Mouse (Mus musculus): ENCODE results near the gene Dynlrb1. TPM values are rescaled to one million over a fixed set of nuclear protein-coding genes. Genes with fewer than 3 reads are reported as not detected.
A peak's percentile ranks its signal among the peaks of the same experiment; 100 is the strongest.

The Dynlrb1 gene
- total RNA-seq, 2 experiments from 2014 or later: 177 to 185 TPM

GRCm38 (mm10) chr2:155277721-155278120 is 41.4 kb downstream of the Dynlrb1 start:
- intact Hi-C loops (cut with DNase I): loop anchor here (5.0 kb wide), 1 partner anchor 105 kb away; the partner anchor contains the start of gene Trp53inp2

DNA sequence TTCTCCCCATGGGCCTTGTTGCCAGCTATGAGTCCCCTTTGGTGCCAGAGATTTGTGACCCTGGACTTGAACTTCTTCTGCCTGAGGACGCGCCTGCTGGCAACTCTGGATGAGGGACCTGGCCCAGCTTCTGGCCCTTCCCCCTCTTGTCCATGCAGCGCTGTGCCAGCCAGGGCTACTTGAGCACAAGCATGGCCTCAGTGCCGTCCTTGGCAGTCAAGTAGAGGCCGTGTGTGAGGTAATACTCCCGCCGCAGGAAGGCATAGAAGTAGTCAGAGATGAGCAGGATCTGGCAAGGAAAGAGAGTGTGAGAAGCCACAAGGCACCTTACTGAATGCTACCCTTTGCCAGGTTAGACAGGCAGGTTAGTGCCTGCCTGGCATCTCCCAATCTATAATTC is 42.0 kb downstream of the Dynlrb1 start:
- DNase-seq: peak; percentile 60 to 75
- intact Hi-C loops (cut with DNase I): loop anchor here (5.0 kb wide), 1 partner anchor 104 kb away; the partner anchor contains the start of gene Trp53inp2

More at GRCm38 (mm10) chr2:155277721-155278120, 41.4 kb downstream of the Dynlrb1 start:
- DNase-seq: no peak

- no peak for DNase-seq
- intact Hi-C loops (cut with DNase I): loop anchor here (5.0 kb wide), 1 partner anchor 103 kb away; the partner anchor contains the start of gene Trp53inp2
These were observed 42.8 kb downstream of the Dynlrb1 start for GRCm38 (mm10) chr2:155279163-155279562.

GRCm38 (mm10) chr2:155280116-155280515 is 43.8 kb downstream of the Dynlrb1 start:
- no peak for DNase-seq
- intact Hi-C loops (cut with DNase I): no loop called here

DNA sequence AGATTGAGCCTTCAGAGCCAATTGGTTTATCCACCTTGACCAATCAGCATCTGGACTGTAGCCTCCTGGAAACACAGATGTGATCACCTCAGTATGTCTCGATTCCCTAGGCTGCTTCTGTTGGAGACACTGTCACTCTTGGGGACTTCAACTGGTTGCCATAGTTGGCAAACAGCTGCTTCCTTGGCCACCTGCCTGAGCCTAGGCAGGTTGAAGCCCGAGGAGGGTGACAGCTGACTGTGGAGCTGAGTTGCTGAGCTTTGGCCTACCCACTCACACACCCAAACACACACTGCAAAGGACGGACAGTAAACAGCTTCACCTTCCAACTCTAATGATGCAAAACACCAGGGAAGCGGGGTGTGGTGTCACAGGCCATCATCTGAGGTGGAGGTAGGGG is 47.5 kb downstream of the Dynlrb1 start:
- intact Hi-C loops (cut with DNase I): no loop called here
- DNase-seq: peak; percentile 53 to 75

- peak in 1 of 2 experiments; percentile 53 for DNase-seq
- intact Hi-C loops (cut with DNase I): no loop called here
These were observed 48.3 kb downstream of the Dynlrb1 start for GRCm38 (mm10) chr2:155284647-155285046.

DNA sequence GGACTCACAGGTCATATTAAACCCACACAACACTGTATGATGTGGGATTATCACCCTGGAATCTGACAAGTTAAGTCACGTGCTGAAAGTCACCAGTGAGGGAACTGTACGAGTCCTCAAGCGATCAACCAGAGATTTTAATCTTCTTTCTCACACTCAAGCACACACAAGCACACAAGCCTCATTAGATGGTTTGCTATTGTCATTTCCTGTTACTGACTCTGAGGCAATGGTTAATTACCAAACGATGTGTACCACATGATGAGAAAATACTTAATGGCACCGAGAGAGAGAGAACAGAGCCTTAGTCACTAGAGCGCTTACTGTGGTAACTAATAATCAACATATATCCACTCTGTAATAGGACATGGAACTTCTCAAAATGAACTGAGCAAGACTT is 49.4 kb downstream of the Dynlrb1 start:
- DNase-seq: no peak
- intact Hi-C loops (cut with DNase I): no loop called here

DNA sequence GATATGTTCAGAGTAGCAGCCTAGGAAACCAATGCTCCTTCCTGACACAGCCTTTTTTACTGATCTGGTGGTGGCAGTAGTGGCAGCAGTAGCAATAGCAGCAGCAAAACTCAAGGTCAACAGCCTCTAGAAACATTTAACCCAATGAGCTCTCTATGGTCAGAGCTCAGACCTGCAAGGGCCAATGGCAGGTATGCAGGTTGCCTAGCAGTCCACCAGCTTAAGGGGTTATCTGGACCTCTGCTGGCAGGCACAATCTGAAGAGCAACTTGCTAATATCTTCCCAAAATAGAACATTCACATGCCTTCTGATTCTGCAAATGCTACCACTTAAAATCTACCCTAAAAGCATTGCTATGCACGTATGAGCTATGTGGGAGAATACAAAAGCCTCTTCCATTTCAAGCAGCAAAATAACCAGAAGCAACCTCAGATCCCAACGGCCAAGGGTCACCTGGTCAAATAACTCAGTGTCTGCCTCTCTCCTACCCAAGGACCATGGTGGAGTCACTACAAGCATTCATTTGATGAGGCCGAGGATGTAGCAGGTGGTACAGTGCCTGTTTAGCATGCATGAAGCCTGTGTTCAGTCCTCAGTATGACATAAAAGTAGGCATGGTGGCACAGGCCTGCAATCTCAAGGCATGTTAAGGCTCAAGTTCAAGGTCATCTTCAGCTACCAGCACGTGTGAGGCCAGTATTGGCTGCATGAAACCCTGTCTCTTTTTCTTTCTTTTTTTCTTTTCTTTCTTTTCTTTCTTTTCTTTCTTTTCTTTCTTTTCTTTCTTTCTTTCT is 51.3 kb downstream of the Dynlrb1 start:
- DNase-seq: peak in 1 of 2 experiments; percentile 28
- intact Hi-C loops (cut with DNase I): no loop called here

DNA sequence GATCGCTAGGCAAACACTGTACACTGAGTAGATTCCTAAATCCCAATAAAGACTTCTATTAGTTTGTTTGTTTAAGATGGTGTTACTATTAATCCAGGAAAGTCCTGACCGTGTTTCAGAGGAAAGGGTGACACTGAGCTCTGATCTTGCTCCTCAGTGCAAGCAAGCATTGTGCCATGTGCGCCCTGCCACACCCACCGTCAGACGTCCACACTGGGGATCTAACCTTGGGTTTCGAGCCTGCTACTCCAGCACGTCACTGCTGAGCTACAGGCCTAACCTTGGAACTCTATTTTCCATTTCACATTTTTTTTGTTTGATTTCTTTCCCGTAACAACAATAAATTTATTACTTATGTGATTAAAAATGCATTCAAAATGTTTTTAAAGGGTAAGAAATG is 53.7 kb downstream of the Dynlrb1 start:
- no peak for DNase-seq
- intact Hi-C loops (cut with DNase I): no loop called here

DNA sequence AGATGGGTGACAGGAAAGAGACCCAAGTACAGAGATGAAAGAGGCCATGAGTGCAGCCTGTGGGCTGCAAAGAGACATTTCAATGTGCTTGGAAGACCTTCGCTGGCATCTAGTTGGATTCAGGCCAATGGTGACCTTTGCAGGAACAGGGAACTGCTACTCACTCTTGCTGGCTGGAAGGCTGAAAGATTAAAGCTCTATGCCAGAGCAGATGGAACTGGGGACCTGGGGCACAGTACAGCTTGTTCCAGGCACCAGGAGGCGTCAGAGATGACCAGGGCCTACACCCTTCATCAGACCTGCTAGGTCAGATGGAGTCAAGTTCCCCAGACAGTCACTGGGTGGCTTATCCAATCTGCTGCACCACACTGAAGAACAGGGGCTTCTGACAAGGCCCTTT is 57.0 kb downstream of the Dynlrb1 start:
- peak; percentile 36 to 53 for DNase-seq
- intact Hi-C loops (cut with DNase I): no loop called here

DNA sequence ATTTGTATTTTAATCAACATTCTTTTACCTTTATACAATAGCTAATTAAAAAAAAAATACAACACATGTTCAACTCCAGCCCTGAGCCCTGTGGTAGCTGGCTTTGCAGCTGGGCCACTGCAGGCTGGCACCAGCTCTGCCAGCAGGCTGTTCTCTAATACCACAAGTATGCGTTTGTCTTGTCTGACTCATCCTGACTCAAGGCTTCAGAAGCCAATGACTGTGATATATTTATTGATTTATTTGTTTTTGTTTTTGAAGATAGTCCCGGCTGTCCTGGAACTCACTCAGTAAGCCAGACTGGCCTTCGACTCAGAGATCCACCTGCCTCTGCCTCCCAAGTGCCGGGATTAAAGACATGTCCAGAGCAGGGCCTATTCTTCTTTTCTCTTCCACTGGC is 57.6 kb downstream of the Dynlrb1 start:
- DNase-seq: no peak
- intact Hi-C loops (cut with DNase I): no loop called here

- intact Hi-C loops (cut with DNase I): loop anchor here (5.0 kb wide), 1 partner anchor 87 kb away; the partner anchor contains the start of gene Trp53inp2
- DNase-seq: no peak
These were observed 59.1 kb downstream of the Dynlrb1 start for GRCm38 (mm10) chr2:155295453-155295852.

- intact Hi-C loops (cut with DNase I): loop anchor here (5.0 kb wide), 1 partner anchor 83 kb away; the partner anchor contains the start of gene Trp53inp2
- DNase-seq: peak in 1 of 2 experiments; percentile 37
These were observed 63.2 kb downstream of the Dynlrb1 start for GRCm38 (mm10) chr2:155299563-155299962.

Other genes starting within 250 kb of the Dynlrb1 start
- under 1 TPM; 0.12 to 0.24 TPM for gene Gm14226, start 218.3 kb upstream of the Dynlrb1 start, total RNA-seq (2021)
- gene Ahcy, start 162.0 kb upstream of the Dynlrb1 start, total RNA-seq (2021): 10 to 100 TPM in 1 of 2 experiments, 1 to 10 TPM in 1; 8.8 to 11.3 TPM
- 10 to 100 TPM; 36.4 to 38.0 TPM for gene Itch, start 103.0 kb upstream of the Dynlrb1 start, total RNA-seq (2021)
- gene Map1lc3a, start 39.8 kb downstream of the Dynlrb1 start, total RNA-seq (2021): 100 to 1,000 TPM; 692 to 703 TPM
- gene Pigu, start 120.9 kb downstream of the Dynlrb1 start, total RNA-seq (2021): 10 to 100 TPM; 29.6 TPM
- gene Trp53inp2, start 144.5 kb downstream of the Dynlrb1 start, total RNA-seq (2021): 100 to 1,000 TPM; 560 to 604 TPM
- gene Ncoa6, start 237.4 kb downstream of the Dynlrb1 start, total RNA-seq (2021): 10 to 100 TPM; 33.4 to 34.7 TPM